Mouse (Mus musculus) heart, postnatal 0 days (tissue): Measurements from ENCODE around the gene Dnajc15. TPM values are rescaled to one million over a fixed set of nuclear protein-coding genes. Genes with fewer than 3 reads are reported as not detected.
"Not testable (repeated sequence)": the region's sequence is repeated elsewhere in the genome, so short reads cannot be mapped to it uniquely, and the experiment has no call there.

Experiments used
- ATAC-seq: fragments of 200-750 bp; cut with Nextera tagmentation; 2 replicates; pipeline ENCODE4 v1.8.0; 2017; ENCODE audit warnings: low read depth, moderate number of reproducible peaks, moderate library complexity; ENCODE audit not compliant: insufficient read depth
- DNase-seq: peaks from one replicate; pipeline ENCODE4 v3.0.0-alpha.2; 2016; ENCODE audit warnings: low spot score
- H3K27ac ChIP-seq: fragments of 300-500 bp; sonication (generic); 2 replicates; pipeline ENCODE4 v1.5.1; 2014; ENCODE audit warnings: low read depth, mild to moderate bottlenecking
- H3K27me3 ChIP-seq: fragments of 300-500 bp; sonication (generic); 2 replicates; pipeline ENCODE4 v1.6.1; 2014; ENCODE audit warnings: low read length, mixed read lengths; ENCODE audit not compliant: control insufficient read depth, insufficient read depth
- H3K36me3 ChIP-seq: fragments of 300-500 bp; sonication (generic); replicated peaks from 2 replicates; pipeline ENCODE4 v1.6.1; 2014; ENCODE audit warnings: low read length, mixed read lengths; ENCODE audit not compliant: control insufficient read depth, insufficient read depth
- H3K4me1 ChIP-seq: fragments of 300-500 bp; sonication (generic); 2 replicates; pipeline ENCODE4 v1.6.1; 2014; ENCODE audit warnings: antibody characterized with exemption; ENCODE audit not compliant: control insufficient read depth, insufficient read depth
- H3K4me2 ChIP-seq: fragments of 300-500 bp; sonication (generic); 2 replicates; pipeline ENCODE4 v1.6.1; 2014; ENCODE audit warnings: low read depth, mild to moderate bottlenecking, low read length, moderate library complexity
- H3K4me3 ChIP-seq: fragments of 300-500 bp; sonication (generic); 2 replicates; pipeline ENCODE4 v1.5.1; 2014; ENCODE audit warnings: low read depth, low read length
- H3K9ac ChIP-seq: fragments of 300-500 bp; sonication (generic); replicated peaks from 2 replicates; pipeline ENCODE4 v1.6.1; 2014; ENCODE audit warnings: low read depth, low read length, mixed read lengths
- H3K9me3 ChIP-seq: fragments of 300-500 bp; sonication (generic); replicated peaks from 2 replicates; pipeline ENCODE4 v1.6.1; 2016; ENCODE audit warnings: low read length; ENCODE audit not compliant: control insufficient read depth
- CTCF ChIP-seq: IDR thresholded peaks from 2 replicates; pipeline ENCODE4 v1.5.1; 2016; ENCODE audit warnings: antibody characterized with exemption, control low read depth, low read depth
- EP300 ChIP-seq: IDR thresholded peaks from 2 replicates; pipeline ENCODE4 v1.6.1; 2016; ENCODE audit warnings: antibody characterized with exemption, low read depth
- WGBS: fragments of 180-500 bp; shearing (Covaris S2); extraction: QIAGEN DNeasy Blood & Tissue Kit; methylation state at CpG from one replicate; pipeline ENCODE4 v1.1.7; 2014; 5-methylcytosine and 5-hydroxymethylcytosine counted together
- polyA plus RNA-seq: library from polyadenylated mRNA; unstranded; fragments of >200 nt; fragmentation: Nextera tagmentation; extraction: Ambion mirVana; gene quantifications from 2 replicates; pipeline ENCODE4 v1.2.1, GENCODE M21; 2015
- total RNA-seq: library from RNA; depleted of rRNA; stranded (reverse); fragments of >200 nt; gene quantifications from 2 replicates; pipeline ENCODE4 v1.2.3, GENCODE M21; 2014; ENCODE audit warnings: low replicate concordance

Gene Dnajc15
- total and polyA plus RNA-seq, 2 experiments from 2014 or later = 9.9 to 241 TPM

DNA sequence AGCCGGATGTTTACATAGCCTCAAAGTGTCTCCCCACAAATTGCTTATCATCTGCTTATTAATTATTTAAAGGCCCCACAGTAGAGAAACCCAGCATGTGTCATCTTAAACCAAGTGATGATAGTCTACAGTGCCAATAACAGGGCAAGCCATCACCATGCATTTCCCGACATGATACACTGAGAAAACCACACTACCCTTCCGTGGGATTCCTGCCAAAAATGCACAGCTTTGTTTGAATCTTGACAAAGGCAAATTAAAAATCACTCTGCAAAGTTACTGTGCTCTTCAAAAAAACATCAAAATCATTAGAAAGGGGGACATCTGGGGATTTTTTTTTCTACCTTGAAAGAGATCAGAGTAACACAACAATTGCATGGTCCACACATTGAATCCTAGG lies 11.5 kb upstream of the Dnajc15 start:
- no peaks in the 10 kb centered on the region for H3K27me3 ChIP-seq
- no peaks in the 10 kb centered on the region for H3K9me3 ChIP-seq
- no peaks in the 10 kb centered on the region for H3K4me1 ChIP-seq
- H3K9ac ChIP-seq = no peak overlapping the region
- H3K27ac ChIP-seq = no peak overlapping the region
- TF ChIP-seq CTCF (no peak), EP300 (no peak)
- 78% methylated on average over 3 of the region's 3 CpGs for WGBS
- ATAC-seq (no peak), DNase-seq (no peak)
- no peaks in the 10 kb centered on the region for H3K36me3 ChIP-seq
- no peak overlapping the region for H3K4me2 ChIP-seq
- H3K4me3 ChIP-seq = no peak overlapping the region

- WGBS = 72% methylated on average over 6 of the region's 6 CpGs
- Histone ChIP-seq H3K4me1 (no peaks in the 10 kb centered on the region), H3K27me3 (no peaks in the 10 kb centered on the region), H3K9ac (no peak overlapping the region), H3K4me3 (no peak overlapping the region), H3K9me3 (no peaks in the 10 kb centered on the region), H3K27ac (no peak overlapping the region), H3K36me3 (no peaks in the 10 kb centered on the region), H3K4me2 (no peak overlapping the region)
- TF ChIP-seq CTCF (no peak), EP300 (no peak)
- no peak for ATAC-seq
- DNase-seq = no peak
These were observed 7.7 kb upstream of the Dnajc15 start for GRCm38 (mm10) chr14:77882669-77883068.

GRCm38 (mm10) chr14:77881998-77882397 lies 7.1 kb upstream of the Dnajc15 start:
- no peaks in the 10 kb centered on the region for H3K27me3 ChIP-seq
- 83% methylated on average over 1 of the region's 1 CpGs for WGBS
- TF ChIP-seq CTCF (no peak), EP300 (no peak)

GRCm38 (mm10) chr14:77877876-77878275 lies 3.0 kb upstream of the Dnajc15 start:
- not testable (repeated sequence) for H3K27ac ChIP-seq, ATAC-seq, H3K27me3 ChIP-seq, H3K9me3 ChIP-seq, H3K4me1 ChIP-seq, H3K4me2 ChIP-seq, H3K9ac ChIP-seq, H3K36me3 ChIP-seq, H3K4me3 ChIP-seq, DNase-seq
- WGBS = 64% methylated on average over 2 of the region's 2 CpGs

More at GRCm38 (mm10) chr14:77881998-77882397, 7.1 kb upstream of the Dnajc15 start:
- Histone ChIP-seq H3K36me3 (no peaks in the 10 kb centered on the region), H3K4me3 (no peak overlapping the region), H3K27ac (no peak overlapping the region), H3K9ac (no peak overlapping the region), H3K4me2 (no peak overlapping the region), H3K4me1 (no peaks in the 10 kb centered on the region), H3K9me3 (no peaks in the 10 kb centered on the region)
- no peak for ATAC-seq
- no peak for DNase-seq

- DNase-seq (no peak), ATAC-seq (no peak)
- no peak overlapping the region for H3K27ac ChIP-seq
- WGBS = 91% methylated on average over 1 of the region's 1 CpGs
- H3K27me3 ChIP-seq = no peaks in the 10 kb centered on the region
- H3K4me1 ChIP-seq = peaks cover 8% of the 10 kb centered on the region; the same call in 1 of the 2 replicates
- H3K9me3 ChIP-seq = no peaks in the 10 kb centered on the region
- H3K4me3 ChIP-seq = no peak overlapping the region
- no peaks in the 10 kb centered on the region for H3K36me3 ChIP-seq
- no peak for TF ChIP-seq CTCF
- no peak for TF ChIP-seq EP300
- no peak overlapping the region for H3K4me2 ChIP-seq
- no peak overlapping the region for H3K9ac ChIP-seq
These were observed 1.3 kb upstream of the Dnajc15 start for GRCm38 (mm10) chr14:77876199-77876598.

- Histone ChIP-seq H3K27ac (no peak overlapping the region), H3K4me3 (no peak overlapping the region), H3K9me3 (no peaks in the 10 kb centered on the region), H3K4me1 (peaks cover 8% of the 10 kb centered on the region; the same call in 1 of the 2 replicates), H3K4me2 (no peak overlapping the region), H3K27me3 (no peaks in the 10 kb centered on the region), H3K36me3 (no peaks in the 10 kb centered on the region), H3K9ac (no peak overlapping the region)
- TF ChIP-seq EP300 = no peak
- no peak for TF ChIP-seq CTCF
- WGBS = 92% methylated on average over 6 of the region's 6 CpGs
- ATAC-seq (no peak), DNase-seq (no peak)
These were observed 3.4 kb downstream of the Dnajc15 start for GRCm38 (mm10) chr14:77871380-77871975.
